Mouse (Mus musculus) embryonic fibroblast, embryonic 13.5 days (primary cell): ENCODE results near the gene Cldn11.
"Not testable (repeated sequence)": the region's sequence is repeated elsewhere in the genome, so short reads cannot be mapped to it uniquely, and the experiment has no call there.

Experiments
- CTCF ChIP-seq: IDR thresholded peaks from 2 replicates; pipeline ENCODE4 v1.5.1; 2011; ENCODE audit warnings: mild to moderate bottlenecking, control low read depth, low read length, moderate library complexity, borderline replicate concordance; ENCODE audit not compliant: insufficient read depth
- POLR2A ChIP-seq: IDR thresholded peaks from 2 replicates; pipeline ENCODE4 v1.6.1; 2011; ENCODE audit warnings: low read depth, mild to moderate bottlenecking, control low read depth, low read length, moderate library complexity

GRCm38 (mm10) chr3:31136591-31136990 is 13.1 kb upstream of the Cldn11 start:
- not testable (repeated sequence) for TF ChIP-seq POLR2A, CTCF
